Mouse (Mus musculus) thymus, postnatal 36 days (tissue): Measurements from ENCODE around the gene Lgals3bp.

Source experiments
- DNase-seq, 2 experiments: peaks; one replicate each; pipeline ENCODE4 v3.0.0; 2022; ENCODE audit warnings: mixed read lengths in 2 of 2

The Lgals3bp gene

DNA sequence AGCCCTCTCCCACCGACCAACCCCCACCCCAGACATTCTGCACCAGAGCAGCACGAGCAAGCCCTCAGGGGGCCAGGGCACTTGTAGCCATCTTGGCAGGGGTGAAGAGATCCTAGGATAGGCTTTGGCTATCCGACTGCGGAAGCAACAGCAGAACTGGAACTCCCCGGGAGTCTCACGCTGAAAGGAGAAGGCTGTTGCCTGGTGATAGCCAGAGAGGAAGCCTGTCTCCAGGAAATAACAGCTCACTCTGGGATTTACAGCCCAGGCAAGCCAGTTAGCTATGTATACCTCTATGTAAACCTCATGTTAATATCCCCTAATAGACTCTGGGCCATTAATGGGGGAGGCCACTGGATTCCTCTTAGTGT lies 1.3 kb downstream of the Lgals3bp start:
- peak in 1 of 2 experiments; percentile 14 for DNase-seq

DNA sequence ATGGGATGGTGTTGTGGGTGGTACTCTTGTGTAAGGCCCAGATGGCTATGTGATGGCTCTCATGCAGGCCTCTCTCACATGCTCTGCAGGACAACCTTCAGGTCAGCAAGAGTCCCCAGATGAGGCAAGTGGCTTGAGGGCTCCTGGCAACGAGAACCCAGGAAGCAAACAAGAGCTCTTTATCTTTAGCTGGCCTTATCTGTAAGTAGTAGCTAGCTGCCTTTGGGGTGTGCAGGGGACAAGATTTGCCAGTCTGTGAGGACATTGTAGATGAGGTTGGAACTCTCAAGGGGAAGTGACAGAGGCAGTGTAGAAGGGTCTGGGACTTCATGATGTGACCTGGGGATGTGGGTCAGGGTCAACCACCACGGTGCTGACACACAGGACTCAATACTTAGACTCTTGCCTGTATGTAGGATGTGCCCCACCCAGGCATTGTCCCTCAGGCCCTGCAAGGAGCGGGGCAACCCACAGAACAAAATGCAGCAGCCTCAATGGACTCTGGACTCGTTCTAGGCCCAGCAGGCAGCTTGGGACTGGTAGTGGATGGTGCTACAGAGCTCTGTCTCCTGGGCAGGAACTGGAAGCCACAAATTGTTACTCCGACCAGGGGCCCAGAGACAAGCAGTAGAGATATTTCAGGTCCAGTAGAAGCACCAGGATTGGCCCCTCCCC lies 1.9 kb downstream of the Lgals3bp start:
- peak in 1 of 2 experiments; percentile 11 for DNase-seq

DNA sequence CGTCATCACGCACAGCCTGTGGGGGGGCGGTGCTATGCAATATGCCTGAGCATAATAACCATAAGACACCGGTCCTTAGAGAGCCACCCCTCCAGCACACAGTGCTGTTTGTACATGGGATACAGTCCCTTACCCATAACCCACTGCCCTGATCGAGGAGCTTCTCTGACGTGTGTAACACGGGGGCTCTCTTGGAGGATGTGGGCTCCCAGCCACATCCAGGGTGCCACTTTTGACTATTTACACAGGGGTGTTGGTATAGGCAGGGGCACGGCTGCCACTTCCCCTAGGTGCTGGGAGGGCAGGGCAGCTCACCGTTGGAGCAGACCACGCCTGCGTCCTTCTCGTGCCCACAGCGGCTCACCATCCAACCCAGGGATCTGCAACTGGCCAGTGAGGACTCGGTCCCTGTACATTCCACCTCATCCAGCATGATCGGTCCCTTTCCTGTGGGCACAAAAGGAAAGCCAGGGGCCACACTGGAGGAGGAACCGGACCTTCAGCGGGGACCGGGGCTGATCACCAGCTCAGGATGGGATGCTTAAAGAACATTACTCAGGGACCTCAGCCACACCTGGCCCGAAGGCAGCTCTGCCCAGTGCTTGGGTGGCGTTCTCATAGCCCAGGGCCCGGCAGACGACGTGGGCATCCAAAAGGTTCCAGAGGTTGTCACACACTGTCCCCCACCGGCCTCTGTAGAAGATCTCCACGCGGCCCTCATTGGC lies 3.9 kb downstream of the Lgals3bp start:
- peak in 1 of 2 experiments; percentile 43 for DNase-seq

DNA sequence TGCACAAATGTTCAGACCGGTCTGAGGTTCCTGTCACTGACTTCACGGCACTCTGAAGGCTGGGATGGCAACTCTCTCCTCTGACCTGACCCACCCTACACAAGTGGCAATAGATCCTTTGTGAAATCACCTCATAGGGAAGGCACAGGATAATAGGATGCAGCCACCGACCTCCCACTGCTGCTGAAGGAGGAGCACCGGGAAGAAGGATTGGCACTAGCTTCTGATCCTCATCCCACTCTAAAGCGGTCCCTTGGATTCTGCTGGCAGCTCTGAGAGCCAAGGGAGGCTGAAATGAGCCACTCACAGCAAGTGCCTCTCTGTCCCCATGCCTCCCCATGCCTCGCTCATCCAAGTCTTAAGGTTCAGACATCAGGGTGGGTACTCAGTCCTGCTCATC lies 7.4 kb downstream of the Lgals3bp start:
- DNase-seq = no peak

DNA sequence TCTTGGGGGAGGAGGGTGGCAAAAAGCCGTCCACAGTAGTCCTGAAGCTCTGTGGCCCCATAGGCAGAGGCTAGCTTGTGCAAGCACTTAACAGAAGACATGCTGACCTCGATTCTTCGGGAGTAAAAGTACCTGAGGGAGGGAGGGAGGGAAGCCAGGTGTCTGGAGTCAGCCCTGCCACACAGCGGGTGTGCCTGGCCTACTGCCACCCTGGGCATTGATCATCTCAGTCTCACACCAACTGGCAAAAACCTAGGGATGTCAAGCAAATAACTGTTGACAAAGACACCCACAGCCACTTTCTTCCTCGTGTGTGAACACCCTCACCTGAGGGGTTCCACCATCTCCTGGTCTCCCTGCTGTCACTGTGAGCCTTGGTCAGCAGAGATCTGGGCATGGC lies 7.9 kb downstream of the Lgals3bp start:
- peak in 1 of 2 experiments; percentile 3 for DNase-seq

DNA sequence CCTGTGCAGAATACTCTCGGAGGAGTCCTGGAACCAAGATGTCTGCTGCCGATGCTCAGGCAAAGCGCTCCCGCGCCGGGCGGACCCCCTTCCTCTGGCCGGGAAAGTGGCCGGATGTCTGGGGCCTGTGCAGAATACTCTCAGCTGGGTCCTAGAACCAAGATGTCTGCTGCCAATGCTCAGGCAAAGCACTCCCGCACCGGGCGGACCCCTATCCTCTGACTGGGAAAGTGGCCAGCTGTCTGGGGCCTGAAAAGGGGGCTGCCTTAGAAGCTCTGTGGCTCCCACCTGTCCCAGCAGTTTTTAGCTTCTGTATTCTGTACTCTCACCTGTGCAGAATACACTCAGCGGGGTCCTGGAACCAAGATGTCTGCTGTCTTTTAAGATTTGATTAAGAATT lies 14.1 kb downstream of the Lgals3bp start:
- DNase-seq = peak in 1 of 2 experiments; percentile 2

DNA sequence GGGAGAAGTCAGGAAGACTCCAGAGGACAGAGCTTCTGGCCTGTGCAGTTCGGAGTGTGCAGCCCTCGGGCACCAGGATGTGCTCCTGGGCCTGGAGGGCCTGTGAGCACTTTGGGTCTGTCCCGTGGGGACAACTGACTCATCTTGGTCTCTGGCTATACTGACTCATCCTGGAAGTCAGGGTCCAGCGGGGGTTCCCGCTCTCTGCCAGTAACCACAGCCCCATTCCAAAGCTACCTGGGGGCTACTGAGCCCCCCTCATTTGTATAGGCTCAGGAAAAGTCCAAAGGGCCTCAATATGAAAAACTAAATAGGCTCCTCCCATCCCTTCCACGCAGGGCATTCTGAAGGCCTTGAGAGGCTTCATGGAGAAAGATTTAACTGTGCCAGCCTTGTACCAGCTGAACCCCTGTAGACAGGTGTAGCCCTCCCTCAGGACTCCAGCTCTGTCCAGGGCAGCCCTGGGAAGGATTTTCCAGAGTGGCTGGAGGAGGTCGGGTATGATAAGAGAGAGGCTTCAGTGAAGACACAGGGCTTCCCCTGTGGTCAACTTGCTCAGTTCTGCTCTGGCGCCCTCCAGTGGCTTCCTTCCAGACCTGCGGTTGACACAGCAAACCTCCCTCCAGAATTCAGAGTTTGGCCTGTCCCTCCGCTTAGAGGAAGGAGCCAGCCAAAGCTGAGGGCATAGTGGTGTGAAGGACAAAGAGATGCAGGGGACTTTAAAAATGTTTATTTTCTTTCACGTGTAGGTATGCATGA lies 22.5 kb downstream of the Lgals3bp start:
- DNase-seq = peak; percentile 77 to 80

DNA sequence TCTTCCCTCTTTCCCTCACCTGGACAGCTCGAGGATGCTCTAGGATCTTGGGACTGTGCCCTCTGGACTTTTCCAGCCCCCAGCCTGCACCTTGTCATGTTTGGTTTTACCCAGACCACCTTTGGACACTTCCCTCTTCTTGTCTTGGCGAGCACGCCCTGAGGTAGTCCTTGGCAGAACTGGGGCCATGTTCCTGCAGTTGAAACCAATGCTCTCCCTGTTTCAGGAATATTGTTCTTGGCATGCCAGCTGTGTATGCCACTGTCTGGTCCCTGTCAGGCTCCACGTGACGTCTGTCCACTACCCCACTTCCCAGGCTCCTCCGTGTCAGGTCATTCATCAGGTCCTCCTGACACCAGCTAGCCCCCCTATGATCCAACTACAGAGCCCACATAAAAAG lies 23.2 kb downstream of the Lgals3bp start:
- DNase-seq = no peak

DNA sequence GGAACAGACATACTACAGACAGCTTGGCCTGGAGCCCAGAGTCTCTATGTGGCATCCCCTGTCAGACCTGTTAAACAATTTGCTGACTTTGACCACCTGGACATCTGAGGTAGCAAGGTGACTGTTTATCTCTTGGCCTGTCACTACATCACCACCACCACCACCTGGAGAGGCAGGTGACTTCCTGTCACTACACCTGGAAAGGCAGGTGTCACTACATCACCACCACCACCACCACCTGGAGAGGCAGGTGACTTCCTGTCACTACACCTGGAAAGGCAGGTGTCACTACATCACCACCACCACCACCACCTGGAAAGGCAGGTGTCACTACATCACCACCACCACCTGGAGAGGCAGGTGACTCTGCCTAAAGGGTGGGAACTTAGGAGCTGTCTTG lies 25.6 kb downstream of the Lgals3bp start:
- DNase-seq = peak in 1 of 2 experiments; percentile 3

DNA sequence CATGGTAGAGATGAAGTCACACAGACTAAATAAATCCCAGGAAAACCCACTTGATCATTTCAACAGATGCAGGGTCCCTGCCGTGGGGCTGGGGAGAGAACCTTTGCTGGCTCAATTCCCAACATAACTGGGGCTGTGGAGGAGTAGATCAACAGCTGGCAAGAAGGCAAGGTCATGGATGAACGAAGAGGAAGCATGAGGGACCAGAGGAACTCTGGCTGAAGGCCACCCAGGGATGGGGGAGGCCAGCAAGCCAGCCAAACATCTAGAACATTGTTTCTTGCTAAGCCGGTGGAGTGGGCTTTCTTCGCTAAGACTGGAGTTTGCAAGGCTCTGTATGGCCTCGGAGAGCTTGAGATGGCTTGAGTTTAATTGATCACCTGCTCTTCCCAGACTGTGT lies 26.0 kb downstream of the Lgals3bp start:
- peak in 1 of 2 experiments; percentile 0 for DNase-seq

DNA sequence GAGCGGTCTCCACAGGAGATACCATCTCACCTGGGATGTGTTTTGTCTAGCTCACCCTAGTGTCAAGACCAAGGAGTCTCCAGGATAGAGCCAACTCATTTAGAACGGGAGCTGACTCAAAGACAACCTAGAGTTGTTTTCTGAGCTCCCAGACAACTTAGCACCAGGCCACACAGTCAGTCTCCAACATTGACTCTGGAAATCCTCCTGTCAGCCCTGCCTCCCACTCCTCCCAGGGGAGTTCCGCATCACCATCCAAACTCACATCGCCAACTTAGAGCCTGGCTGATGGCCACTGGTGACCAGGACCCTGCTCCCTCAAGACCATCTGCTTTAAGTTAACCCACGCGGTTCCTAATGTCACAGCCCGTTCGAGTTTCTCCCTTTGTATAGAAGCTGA lies 26.4 kb downstream of the Lgals3bp start:
- peak in 1 of 2 experiments; percentile 0 for DNase-seq

DNA sequence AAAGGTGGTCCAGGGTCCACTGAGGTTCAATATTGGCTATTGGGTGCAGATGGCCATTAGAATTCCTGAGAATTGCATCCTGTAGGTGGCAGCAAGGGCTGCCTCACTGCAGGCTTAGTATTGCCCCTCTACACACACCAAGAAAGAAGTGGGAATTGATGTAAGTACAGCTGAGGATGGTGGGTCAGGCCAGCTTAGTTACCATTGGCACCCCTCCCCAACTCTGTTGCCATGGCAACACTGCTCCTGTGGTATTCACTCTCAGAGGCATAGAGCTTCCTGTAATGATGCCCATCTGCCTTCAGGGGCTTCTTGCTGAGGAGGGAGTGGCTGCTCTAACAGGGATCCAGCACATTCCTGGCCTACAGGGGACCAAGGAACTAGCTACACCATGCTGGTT lies 26.9 kb downstream of the Lgals3bp start:
- no peak for DNase-seq

DNA sequence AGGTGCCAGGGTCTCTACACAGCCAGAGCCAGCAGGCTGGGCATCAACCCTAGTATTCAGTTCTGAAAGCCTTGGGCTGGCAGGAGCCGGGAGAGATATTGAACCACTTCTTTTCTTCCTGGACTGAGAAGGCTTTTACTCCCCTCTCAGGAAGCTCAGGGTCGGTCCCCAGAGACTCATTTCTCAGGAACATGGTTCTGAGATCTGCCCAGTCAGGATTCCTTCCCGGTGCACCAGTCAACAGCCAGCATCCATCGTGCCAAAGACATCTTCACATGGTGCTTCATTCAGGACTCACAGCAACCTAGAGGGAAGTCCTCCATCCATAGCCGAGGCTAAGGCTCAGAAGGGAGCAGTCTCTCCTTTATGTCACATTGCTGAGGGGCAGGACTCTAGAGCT lies 27.4 kb downstream of the Lgals3bp start:
- DNase-seq = no peak

DNA sequence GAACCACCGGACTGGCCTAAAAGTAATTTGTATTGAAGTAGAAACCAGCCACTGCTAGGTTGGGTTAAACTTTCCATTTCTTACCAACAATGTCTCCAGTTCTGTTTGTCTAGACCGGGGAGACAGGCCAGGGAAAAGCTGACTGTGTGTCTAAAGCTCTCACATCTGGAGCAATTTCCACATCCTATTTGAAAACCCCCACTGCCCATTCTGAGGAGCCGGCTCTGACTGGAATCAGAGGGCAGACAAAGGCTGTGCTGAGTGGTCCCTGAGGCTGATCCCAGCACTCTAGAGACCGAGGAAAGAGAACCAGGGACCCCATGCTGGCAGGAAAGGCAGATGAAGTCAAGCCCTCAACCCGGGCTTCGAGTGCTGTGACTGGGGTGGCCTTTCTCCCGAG lies 29.3 kb downstream of the Lgals3bp start:
- no peak for DNase-seq

DNA sequence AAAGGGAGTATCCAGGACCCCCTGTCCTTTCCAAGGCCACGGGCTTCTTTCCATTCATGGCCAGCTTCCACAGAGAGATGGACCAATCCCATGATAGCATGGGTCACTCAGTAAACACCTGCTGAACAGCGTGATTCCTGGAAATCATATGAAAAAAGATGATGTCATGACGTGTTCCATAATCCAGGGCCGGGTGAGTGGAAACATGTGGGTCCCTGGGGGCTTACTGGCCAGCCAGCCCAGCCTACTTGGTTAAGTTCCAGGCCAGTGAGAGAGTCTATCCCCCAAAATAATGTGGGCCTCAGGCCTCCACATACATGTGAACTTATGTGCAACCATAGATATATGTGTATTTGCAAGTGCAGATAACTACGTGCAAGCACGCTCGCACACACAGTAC lies 30.0 kb downstream of the Lgals3bp start:
- DNase-seq = no peak

DNA sequence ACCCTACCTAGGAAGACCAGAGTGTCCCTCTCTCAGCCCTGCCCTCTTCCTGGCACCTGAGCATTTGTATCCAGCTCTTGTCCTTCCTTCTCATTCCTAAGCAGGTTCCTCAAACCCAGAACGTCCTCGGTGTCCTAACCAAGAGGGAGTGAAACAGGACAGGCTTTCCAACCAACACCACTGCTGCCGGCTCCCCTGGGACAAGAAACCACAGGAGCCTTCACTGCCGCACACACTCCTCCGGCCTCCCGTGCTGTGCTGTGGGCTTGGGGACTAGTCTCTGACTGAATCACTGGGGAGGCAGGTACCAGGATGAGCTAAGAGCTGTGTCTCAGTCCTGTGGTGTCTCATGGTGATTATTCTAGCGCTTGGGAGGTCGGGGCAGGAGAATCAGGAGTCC lies 32.2 kb downstream of the Lgals3bp start:
- peak in 1 of 2 experiments; percentile 4 for DNase-seq

DNA sequence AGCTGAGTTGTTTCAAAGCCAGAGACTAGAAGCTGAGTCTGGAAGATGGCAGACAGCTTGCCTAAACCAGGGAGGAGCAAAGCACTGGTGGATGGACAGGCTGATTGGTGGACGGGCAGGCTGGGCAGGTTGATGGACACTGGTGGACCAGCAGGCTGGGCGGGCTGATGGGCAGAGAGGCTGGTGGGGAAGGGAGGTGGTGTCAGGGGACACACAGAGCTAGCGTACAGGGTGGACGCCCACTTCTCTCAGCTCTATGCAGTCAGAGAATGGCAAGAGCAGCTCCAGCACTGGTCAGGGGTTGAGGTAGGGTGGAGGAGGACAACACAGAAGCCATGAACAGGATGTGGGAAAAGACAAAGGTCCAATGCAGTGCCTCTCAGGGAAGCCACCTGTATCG lies 32.6 kb downstream of the Lgals3bp start:
- peak in 1 of 2 experiments; percentile 4 for DNase-seq

DNA sequence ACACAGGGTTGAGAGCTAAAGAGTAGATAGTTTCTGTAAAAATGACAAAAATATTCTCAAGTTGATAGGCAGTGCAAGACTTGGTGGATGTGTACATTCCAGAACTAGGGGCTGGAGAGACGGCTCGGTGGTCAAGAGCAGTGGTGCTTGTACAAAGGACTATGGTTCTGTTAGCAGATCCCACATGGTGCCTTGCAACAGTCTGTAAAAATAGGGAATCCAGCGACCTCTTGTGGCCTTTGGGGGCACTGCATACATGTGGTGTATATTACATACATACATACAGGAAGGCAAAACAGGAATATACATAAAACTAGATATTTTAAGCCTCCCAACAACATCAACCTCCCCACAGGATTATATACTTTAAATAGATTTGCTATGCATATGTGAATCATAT lies 33.6 kb downstream of the Lgals3bp start:
- DNase-seq = peak; percentile 50 to 56

DNA sequence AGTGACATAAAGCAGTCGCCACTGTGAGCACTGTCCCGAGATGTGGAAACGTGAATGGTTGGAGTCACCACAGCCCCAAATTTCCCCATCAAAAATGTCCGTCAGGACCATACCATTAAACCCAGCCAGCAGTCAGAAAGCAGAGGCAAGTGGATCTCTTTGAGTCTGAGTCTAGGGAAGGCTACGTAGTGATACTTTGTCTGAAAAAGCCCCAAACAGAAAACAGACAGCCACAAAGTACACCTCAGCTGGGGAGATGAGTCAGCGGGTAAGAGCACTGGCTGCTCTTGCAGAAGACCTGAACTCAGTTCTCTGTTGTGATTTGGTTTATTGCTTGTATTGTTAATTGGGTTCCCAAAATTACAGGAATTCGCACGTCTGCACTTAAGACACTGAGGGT lies 35.3 kb downstream of the Lgals3bp start:
- DNase-seq = peak in 1 of 2 experiments; percentile 0

DNA sequence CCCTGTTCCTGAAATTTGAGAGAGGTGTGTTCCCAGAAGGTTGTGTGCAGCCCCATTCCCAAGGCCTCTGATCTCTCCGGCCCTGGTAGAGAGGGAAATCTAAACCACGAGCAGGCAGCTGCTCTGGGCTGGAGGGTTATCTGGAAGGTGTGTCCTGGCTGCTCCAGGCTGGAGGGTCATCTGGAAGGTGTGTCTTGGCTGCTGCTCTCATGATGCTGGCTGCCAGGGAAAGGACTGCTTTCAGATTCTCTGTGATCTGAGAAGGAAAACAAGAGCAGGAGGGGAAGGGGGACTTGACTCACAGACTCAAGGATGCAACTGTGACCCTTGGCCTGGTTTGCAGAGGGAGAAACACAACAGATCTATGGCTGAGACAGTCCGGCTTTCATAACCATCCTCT lies 35.8 kb downstream of the Lgals3bp start:
- peak in 1 of 2 experiments; percentile 3 for DNase-seq

DNA sequence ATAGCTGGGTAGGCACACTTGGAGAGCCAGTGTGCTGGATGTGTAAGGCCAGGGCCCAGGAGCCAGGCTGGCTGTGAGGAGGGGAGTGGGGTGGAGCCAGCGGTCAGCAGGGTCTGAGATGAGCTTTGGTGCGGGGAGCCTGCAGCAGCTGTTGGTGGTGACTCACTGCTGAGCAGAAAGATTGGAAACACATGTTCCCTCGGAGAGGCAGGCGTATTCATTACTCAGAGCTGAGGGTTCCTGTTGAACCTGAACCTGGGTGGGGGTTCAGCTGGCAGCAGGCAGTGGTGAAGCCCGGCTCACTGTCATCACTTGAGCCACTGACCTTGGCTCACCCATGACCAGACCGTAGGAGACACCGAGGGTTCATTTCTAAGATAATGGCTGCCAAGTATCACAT lies 36.7 kb downstream of the Lgals3bp start:
- peak in 1 of 2 experiments; percentile 3 for DNase-seq

DNA sequence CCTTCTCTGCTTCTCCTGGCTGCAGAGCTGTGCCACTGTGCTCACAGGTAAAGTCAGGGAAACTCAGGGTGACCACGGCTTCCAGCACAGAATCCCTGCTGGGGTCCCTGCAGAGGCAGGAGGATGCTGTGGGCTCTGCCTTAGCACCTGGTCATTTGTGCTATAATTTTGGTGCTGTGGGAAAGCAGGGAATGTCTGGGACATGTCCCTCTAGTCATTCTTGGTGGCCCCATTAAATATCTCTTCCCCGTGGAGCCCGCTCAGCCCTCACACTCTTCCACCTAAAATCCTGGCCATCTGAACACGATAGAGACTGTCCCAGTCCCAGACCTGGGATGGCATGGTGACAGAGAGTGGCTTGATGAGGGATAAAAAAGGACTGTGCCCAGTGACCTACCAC lies 37.9 kb downstream of the Lgals3bp start:
- peak in 1 of 2 experiments; percentile 1 for DNase-seq

DNA sequence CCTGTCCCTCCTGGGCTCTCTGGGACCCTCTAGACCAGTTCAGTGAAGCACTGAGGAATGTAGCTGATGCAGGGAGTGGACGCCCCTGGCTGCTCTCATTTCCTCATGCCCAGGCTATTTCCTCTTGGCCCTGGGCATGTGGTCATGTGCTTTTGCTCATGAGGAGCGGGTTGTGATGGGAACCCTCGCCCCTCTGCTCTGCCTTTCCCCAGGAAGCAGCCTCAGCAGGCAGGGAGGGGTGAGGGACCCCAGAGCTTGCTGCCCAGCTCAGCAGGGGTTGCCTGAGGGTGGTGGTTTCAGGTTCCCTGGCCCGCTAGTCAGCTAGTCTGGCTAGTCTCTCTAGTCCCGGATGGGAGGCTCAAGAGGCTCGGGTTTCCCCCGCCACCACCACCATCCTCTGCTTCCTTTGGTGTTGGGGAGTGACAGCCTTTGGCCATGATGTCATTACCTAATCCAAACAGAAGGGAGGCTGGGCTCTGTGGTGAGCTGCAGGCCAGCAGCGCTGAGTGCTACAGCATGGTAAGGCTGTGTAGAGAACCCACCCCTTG lies 38.8 kb downstream of the Lgals3bp start:
- peak in 1 of 2 experiments; percentile 13 for DNase-seq
